ENCODE assay signal across 24 mouse cellular contexts in the genomic region with DNA sequence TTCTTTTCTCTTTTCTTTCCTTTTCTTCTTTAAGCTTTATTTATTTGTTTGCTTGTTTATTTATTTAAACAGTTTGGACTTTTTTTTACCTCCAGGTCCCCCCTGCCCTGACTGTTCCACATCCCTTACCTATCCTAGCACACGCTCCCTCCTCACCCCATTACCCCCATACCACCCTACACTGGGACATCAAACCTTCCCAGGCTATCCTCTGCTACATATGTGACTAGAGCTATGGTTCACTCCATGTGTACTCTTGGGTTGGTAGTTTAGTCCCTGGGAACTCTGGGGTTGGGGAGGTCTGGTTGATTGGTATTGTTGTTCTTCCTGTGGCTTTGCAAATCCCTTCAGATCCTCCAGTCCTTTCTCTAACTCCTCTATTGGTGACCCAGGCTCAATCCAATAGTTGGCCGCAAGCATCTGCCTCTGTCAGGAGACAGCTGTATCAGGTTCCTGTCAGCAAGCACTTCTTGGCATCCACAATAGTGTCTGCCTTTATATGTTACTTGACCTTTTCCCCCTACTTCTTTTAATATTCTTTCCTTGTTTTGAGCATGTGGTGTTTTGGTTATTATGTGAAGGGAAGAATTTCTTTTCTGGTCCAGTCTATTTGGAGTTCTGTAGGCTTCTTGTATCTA.
DNase-seq lines count a peak whose midpoint lies in the region; ATAC-seq and TF ChIP-seq lines count a peak whose summit lies in the region.
"Had no signal": no experiment of that assay in that cellular context is flagged by ENCODE, and none has a peak within 500 bp of the region (broad histone marks: within the 10 kb centered on the region; RNA-seq: fewer than 3 reads in every experiment).

No protein-coding gene starts in this region.

- H3K27ac ChIP-seq in lung, embryonic 14.5 days (ENCODE audit: low read depth), result no peak overlapping the region
- peak overlapping the region; percentile 27; the same call in 1 of the 2 replicates for H3K27ac ChIP-seq in lung, embryonic 16.5 days (ENCODE audit: low read length)
- no peak overlapping the region for H3K27ac ChIP-seq in lung, postnatal 0 days (ENCODE audit: low read length)
- H3K27ac ChIP-seq: embryonic facial prominence, embryonic 10.5 days; embryonic facial prominence, embryonic 12.5 days; forebrain, embryonic 13.5 days had no signal

- H3K27me3 ChIP-seq in lung, embryonic 14.5 days (ENCODE audit: insufficient read depth, low read length), result no peaks in the 10 kb centered on the region
- H3K27me3 ChIP-seq in lung, embryonic 16.5 days (ENCODE audit: control insufficient read depth, insufficient read depth, low read depth, low read length), result no peaks in the 10 kb centered on the region
- no peaks in the 10 kb centered on the region for H3K27me3 ChIP-seq in lung, postnatal 0 days (replicated peaks; ENCODE audit: insufficient read depth, low read length)
- H3K27me3 ChIP-seq: CH12.LX; embryonic facial prominence, embryonic 12.5 days; forebrain, embryonic 13.5 days; Patski had no signal

- no peaks in the 10 kb centered on the region for H3K9me3 ChIP-seq in lung, embryonic 14.5 days (ENCODE audit: low read depth, low read length)
- no peaks in the 10 kb centered on the region for H3K9me3 ChIP-seq in lung, embryonic 16.5 days (ENCODE audit: control insufficient read depth, low read length)
- H3K9me3 ChIP-seq in lung, postnatal 0 days (ENCODE audit: low read length), result no peaks in the 10 kb centered on the region
- H3K9me3 ChIP-seq: embryonic facial prominence, embryonic 10.5 days; embryonic facial prominence, embryonic 12.5 days; forebrain, embryonic 13.5 days; G1E had no signal

- TF ChIP-seq EP300 in lung, postnatal 0 days (IDR thresholded peaks at IDR 0.05), result 0 out of 2 replicates have a peak, but pooled peaks have one; percentile 64

- peak; percentile 79 for DNase-seq in lung, embryonic 14.5 days
- DNase-seq in lung, postnatal 14 days, result no peak
- no peak for DNase-seq in lung, postnatal 25 days (ENCODE audit: low spot score)
- peak; percentile 41 for DNase-seq in lung, postnatal 0 days (ENCODE audit: low spot score)
- peak; percentile 24 for DNase-seq in lung, postnatal 36 days
- no peak for DNase-seq in heart, postnatal 25 days (ENCODE audit: low spot score)
- DNase-seq: adrenal gland, adult 8-10 months; adrenal gland, postnatal 14 days; adrenal gland, postnatal 36 days; B cell, adult 2 months; cerebellum, adult 11-12 months; cerebellum, adult 2 months; cerebellum, adult 9-10 months; cerebellum, postnatal 10 days; cerebellum, postnatal 25 days had no signal

- 66% methylated on average over 2 of the region's 2 CpGs for WGBS in lung, embryonic 14.5 days
- WGBS in lung, embryonic 16.5 days, result 69% methylated on average over 2 of the region's 2 CpGs
- 71% methylated on average over 2 of the region's 2 CpGs for WGBS in lung, postnatal 0 days

- no peaks in the 10 kb centered on the region for H3K36me3 ChIP-seq in lung, embryonic 14.5 days (ENCODE audit: insufficient read depth)
- no peaks in the 10 kb centered on the region for H3K36me3 ChIP-seq in lung, embryonic 16.5 days (ENCODE audit: control insufficient read depth, insufficient read depth, low read length)
- no peaks in the 10 kb centered on the region for H3K36me3 ChIP-seq in lung, postnatal 0 days (ENCODE audit: insufficient read depth, low read length)
- H3K36me3 ChIP-seq: embryonic facial prominence, embryonic 10.5 days; embryonic facial prominence, embryonic 12.5 days had no signal

- H3K4me2 ChIP-seq in lung, embryonic 14.5 days, result no peak overlapping the region
- H3K4me2 ChIP-seq in lung, embryonic 16.5 days (ENCODE audit: low read depth, low read length), result no peak overlapping the region
- H3K4me2 ChIP-seq in lung, postnatal 0 days (replicated peaks; ENCODE audit: low read depth, low read length), result no peak overlapping the region
- H3K4me2 ChIP-seq: embryonic facial prominence, embryonic 12.5 days; forebrain, embryonic 13.5 days had no signal

- no peak overlapping the region for H3K9ac ChIP-seq in lung, embryonic 14.5 days
- H3K9ac ChIP-seq in lung, embryonic 16.5 days (ENCODE audit: low read length), result no peak overlapping the region
- no peak overlapping the region for H3K9ac ChIP-seq in lung, postnatal 0 days (replicated peaks; ENCODE audit: low read depth)
- H3K9ac ChIP-seq: embryonic facial prominence, embryonic 12.5 days; forebrain, embryonic 13.5 days had no signal

- TF ChIP-seq CTCF in lung, embryonic 14.5 days (IDR thresholded peaks at IDR 0.05; ENCODE audit: low read depth), result no peak
- TF ChIP-seq CTCF in lung, postnatal 0 days (IDR thresholded peaks at IDR 0.05), result no peak

- H3K4me1 ChIP-seq in lung, embryonic 14.5 days (ENCODE audit: insufficient read depth), result no peaks in the 10 kb centered on the region
- H3K4me1 ChIP-seq in lung, embryonic 16.5 days (replicated peaks; ENCODE audit: control insufficient read depth, insufficient read depth, low read length), result no peaks in the 10 kb centered on the region
- no peaks in the 10 kb centered on the region; the same call in 1 of the 2 replicates for H3K4me1 ChIP-seq in lung, postnatal 0 days (ENCODE audit: insufficient read depth, low read depth, low read length)
- H3K4me1 ChIP-seq: embryonic facial prominence, embryonic 10.5 days; embryonic facial prominence, embryonic 12.5 days; forebrain, embryonic 13.5 days had no signal

- ATAC-seq in lung, embryonic 14.5 days (ENCODE audit: insufficient read depth), result peak; percentile 89; the same call in 1 of the 2 replicates
- ATAC-seq in lung, embryonic 16.5 days (ENCODE audit: low read depth), result peak; percentile 90
- peak; percentile 71 for ATAC-seq in lung, postnatal 0 days
- ATAC-seq: activated CD4-positive, CD25-positive, alpha-beta regulatory T cell, adult 4 months; CD4-positive, CD25-positive, alpha-beta regulatory T cell, adult 4 months; forebrain, embryonic 13.5 days; Patski had no signal

- no peak overlapping the region for H3K4me3 ChIP-seq in lung, embryonic 14.5 days (ENCODE audit: low read depth, low read length)
- H3K4me3 ChIP-seq in lung, embryonic 16.5 days (ENCODE audit: low read length), result no peak overlapping the region
- H3K4me3 ChIP-seq in lung, postnatal 0 days (ENCODE audit: low read depth, low read length), result no peak overlapping the region
- H3K4me3 ChIP-seq: embryonic facial prominence, embryonic 10.5 days; embryonic facial prominence, embryonic 12.5 days; forebrain, embryonic 13.5 days had no signal

- intact Hi-C loops in heart, postnatal 25 days (cut with DNase I), result no loop called here

Comparison
In these comparisons a context has a peak if more than half of its experiments do, and no peak if none do; other contexts are left out.
1. DNase-seq: peak in lung, embryonic 14.5 days (single experiment), lung, postnatal 0 days (single experiment) and lung, postnatal 36 days (single experiment); none in lung, postnatal 14 days (single experiment), lung, postnatal 25 days (single experiment) and heart, postnatal 25 days (single experiment).
2. Peak in every context shown above with its lines, with median percentiles within 50 percentile points of each other: ATAC-seq.